Mouse (Mus musculus): ENCODE measurements around the gene Cops3.

- TF ChIP-seq CTCF (IDR thresholded peaks at IDR 0.05; ENCODE audit: low read depth) (no peak), EP300 (IDR thresholded peaks at IDR 0.05; ENCODE audit: low read depth) (no peak)
These were observed 25.3 kb downstream of the Cops3 start for GRCm38 (mm10) chr11:59814311-59814710.
